Comparison of ENCODE assay signal across 20 mouse cellular contexts in genomic region chr1:175082104-175082503, GRCm38 (mm10).
DNase-seq lines count a peak whose midpoint lies in the region; ATAC-seq lines count a peak whose summit lies in the region.
"Had no signal": no experiment of that assay in that cellular context is flagged by ENCODE, and none has a peak within 500 bp of the region (broad histone marks: within the 10 kb centered on the region; RNA-seq: fewer than 3 reads in every experiment).

No protein-coding gene starts in this region.

- H3K27me3 ChIP-seq in heart, embryonic 12.5 days (replicated peaks): no peaks in the 10 kb centered on the region
- H3K27me3 ChIP-seq in heart, embryonic 10.5 days (ENCODE audit: insufficient read depth, poor library complexity, severe bottlenecking): no peaks in the 10 kb centered on the region
- H3K27me3 ChIP-seq in kidney, embryonic 15.5 days: no peaks in the 10 kb centered on the region
- H3K27me3 ChIP-seq in liver, embryonic 13.5 days: no peaks in the 10 kb centered on the region
- H3K27me3 ChIP-seq in stomach, embryonic 16.5 days (ENCODE audit: control insufficient read depth, insufficient read depth, low read length): no peaks in the 10 kb centered on the region
- H3K27me3 ChIP-seq: embryonic facial prominence, embryonic 13.5 days; limb, embryonic 12.5 days; lung, embryonic 15.5 days had no signal

- no peaks in the 10 kb centered on the region for H3K36me3 ChIP-seq in heart, embryonic 12.5 days
- no peaks in the 10 kb centered on the region for H3K36me3 ChIP-seq in heart, embryonic 10.5 days
- H3K36me3 ChIP-seq in kidney, embryonic 15.5 days: no peaks in the 10 kb centered on the region
- no peaks in the 10 kb centered on the region for H3K36me3 ChIP-seq in liver, embryonic 13.5 days
- H3K36me3 ChIP-seq in stomach, embryonic 16.5 days (ENCODE audit: control insufficient read depth, insufficient read depth, low read length): no peaks in the 10 kb centered on the region
- H3K36me3 ChIP-seq: embryonic facial prominence, embryonic 13.5 days; forebrain, embryonic 10.5 days; limb, embryonic 12.5 days; lung, embryonic 15.5 days had no signal

- DNase-seq in heart, embryonic 10.5 days (ENCODE audit: low spot score): no peak
- no peak for DNase-seq in kidney, adult 18-20 months
- no peak for DNase-seq in liver, embryonic 13.5 days
- no peak for DNase-seq in cerebellum, adult 9-11 months
- DNase-seq in cerebellum, adult 9-10 months: no peak
- DNase-seq: adrenal gland, adult 8-10 months; cerebellum, adult 18-20 months; kidney, adult 2 months; kidney, postnatal 25 days; thymus, postnatal 25 days had no signal

- H3K9ac ChIP-seq in heart, embryonic 12.5 days: no peak overlapping the region
- H3K9ac ChIP-seq in kidney, embryonic 15.5 days: no peak overlapping the region
- H3K9ac ChIP-seq in liver, embryonic 13.5 days: no peak overlapping the region
- H3K9ac ChIP-seq in stomach, embryonic 16.5 days (ENCODE audit: low read length): no peak overlapping the region
- H3K9ac ChIP-seq: embryonic facial prominence, embryonic 13.5 days; limb, embryonic 12.5 days; lung, embryonic 15.5 days had no signal

- H3K4me3 ChIP-seq in heart, embryonic 12.5 days: no peak overlapping the region
- no peak overlapping the region for H3K4me3 ChIP-seq in heart, embryonic 10.5 days
- H3K4me3 ChIP-seq in kidney, embryonic 15.5 days (replicated peaks): no peak overlapping the region
- no peak overlapping the region for H3K4me3 ChIP-seq in liver, embryonic 13.5 days (replicated peaks)
- H3K4me3 ChIP-seq in stomach, embryonic 16.5 days (replicated peaks; ENCODE audit: low read length): no peak overlapping the region
- H3K4me3 ChIP-seq: embryonic facial prominence, embryonic 13.5 days; forebrain, embryonic 10.5 days; left cerebral cortex, adult 2 months; limb, embryonic 12.5 days; lung, embryonic 15.5 days had no signal

- 2% methylated on average over 1 of the region's 1 CpGs for WGBS in heart, embryonic 12.5 days
- WGBS in heart, embryonic 10.5 days: 13% methylated on average over 1 of the region's 1 CpGs
- 79% methylated on average over 1 of the region's 1 CpGs for WGBS in kidney, embryonic 15.5 days
- WGBS in liver, embryonic 13.5 days (ENCODE audit: insufficient replicate concordance): 17% methylated on average over 1 of the region's 1 CpGs
- WGBS in stomach, embryonic 16.5 days: 70% methylated on average over 1 of the region's 1 CpGs

- peak; percentile 88 for ATAC-seq in heart, embryonic 12.5 days (ENCODE audit: insufficient number of reproducible peaks, low FRiP score)
- 0 out of 2 replicates have a peak, but pooled peaks have one; percentile 58 for ATAC-seq in kidney, embryonic 15.5 days (replicated peaks; ENCODE audit: low FRiP score)
- peak; percentile 100 for ATAC-seq in liver, embryonic 13.5 days (ENCODE audit: low read depth)
- peak; percentile 56; the same call in 1 of the 2 replicates for ATAC-seq in stomach, embryonic 16.5 days (ENCODE audit: insufficient read depth, low FRiP score)
- ATAC-seq: hindbrain, embryonic 16.5 days; midbrain, embryonic 16.5 days had no signal

- peaks cover 11% of the 10 kb centered on the region for H3K4me1 ChIP-seq in heart, embryonic 12.5 days (replicated peaks)
- H3K4me1 ChIP-seq in heart, embryonic 10.5 days: no peaks in the 10 kb centered on the region
- no peaks in the 10 kb centered on the region for H3K4me1 ChIP-seq in kidney, embryonic 15.5 days
- peaks cover 19% of the 10 kb centered on the region for H3K4me1 ChIP-seq in liver, embryonic 13.5 days (replicated peaks)
- H3K4me1 ChIP-seq in stomach, embryonic 16.5 days (ENCODE audit: control insufficient read depth, insufficient read depth, low read length): no peaks in the 10 kb centered on the region
- H3K4me1 ChIP-seq: forebrain, embryonic 10.5 days; lung, embryonic 15.5 days had no signal

- H3K4me2 ChIP-seq in heart, embryonic 12.5 days: no peak overlapping the region
- no peak overlapping the region for H3K4me2 ChIP-seq in kidney, embryonic 15.5 days
- H3K4me2 ChIP-seq in liver, embryonic 13.5 days: peak overlapping the region; percentile 11; the same call in 1 of the 2 replicates
- no peak overlapping the region for H3K4me2 ChIP-seq in stomach, embryonic 16.5 days (ENCODE audit: low read depth, low read length)
- H3K4me2 ChIP-seq: embryonic facial prominence, embryonic 13.5 days; limb, embryonic 12.5 days; lung, embryonic 15.5 days had no signal

- H3K27ac ChIP-seq in heart, embryonic 12.5 days (ENCODE audit: poor library complexity, severe bottlenecking): no peak overlapping the region
- no peak overlapping the region for H3K27ac ChIP-seq in heart, embryonic 10.5 days
- no peak overlapping the region for H3K27ac ChIP-seq in kidney, embryonic 15.5 days
- H3K27ac ChIP-seq in liver, embryonic 13.5 days: peak overlapping the region; percentile 84
- H3K27ac ChIP-seq in stomach, embryonic 16.5 days (ENCODE audit: low read length): no peak overlapping the region
- H3K27ac ChIP-seq: embryonic facial prominence, embryonic 13.5 days; forebrain, embryonic 10.5 days; left cerebral cortex, adult 2 months; limb, embryonic 12.5 days; lung, embryonic 15.5 days had no signal

- H3K9me3 ChIP-seq in heart, embryonic 12.5 days (replicated peaks): no peaks in the 10 kb centered on the region
- H3K9me3 ChIP-seq in heart, embryonic 10.5 days: no peaks in the 10 kb centered on the region
- H3K9me3 ChIP-seq in kidney, embryonic 15.5 days (replicated peaks): no peaks in the 10 kb centered on the region
- H3K9me3 ChIP-seq in liver, embryonic 13.5 days (replicated peaks): no peaks in the 10 kb centered on the region
- no peaks in the 10 kb centered on the region for H3K9me3 ChIP-seq in stomach, embryonic 16.5 days (replicated peaks; ENCODE audit: control insufficient read depth, low read length)
- H3K9me3 ChIP-seq: embryonic facial prominence, embryonic 13.5 days; forebrain, embryonic 10.5 days; limb, embryonic 12.5 days; lung, embryonic 15.5 days had no signal
